Mouse (Mus musculus): ENCODE measurements around the gene Hmga1b.

DNA sequence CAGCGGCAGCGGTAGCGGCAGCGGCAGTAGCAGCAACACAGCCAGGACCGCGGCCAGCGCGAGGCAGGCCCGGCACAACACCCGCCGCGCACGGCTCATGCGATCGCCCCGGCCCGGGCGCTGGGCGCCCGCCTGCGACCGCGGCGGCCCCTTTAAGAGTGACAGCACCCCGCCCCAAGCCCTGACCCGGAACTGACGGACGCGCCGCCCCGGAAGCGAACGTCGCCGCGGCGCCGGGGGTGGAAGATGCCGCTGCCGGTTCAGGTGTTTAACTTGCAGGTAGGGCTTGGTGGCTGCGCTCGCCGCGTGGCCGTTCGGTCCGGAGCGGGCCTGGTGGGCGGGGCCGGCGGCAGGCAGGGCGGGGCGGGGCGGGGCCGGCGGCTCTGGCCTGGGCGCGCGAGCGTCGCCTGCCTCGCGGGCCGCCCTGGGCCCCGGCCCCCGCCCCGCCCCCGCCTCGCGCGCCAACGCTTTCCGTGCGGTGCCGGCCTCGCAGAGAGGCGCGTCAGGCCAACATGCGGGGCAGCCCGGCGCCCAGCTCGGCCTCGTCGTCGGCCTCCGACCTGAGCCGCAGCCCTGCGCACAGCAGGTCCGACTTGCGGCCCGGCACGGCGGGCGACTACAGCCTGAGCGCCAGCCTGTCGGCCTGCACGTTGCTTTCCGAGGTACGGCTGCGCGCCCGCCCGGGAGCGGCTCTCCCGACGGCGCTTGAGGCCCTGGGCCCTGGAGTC lies 21.6 kb downstream of the Hmga1b start, which contains the start of the genes Rfng and Gps1:
- TF ChIP-seq CTCF (IDR thresholded peaks at IDR 0.05; ENCODE audit: borderline replicate concordance, extremely low read depth, insufficient read depth, insufficient read length) (no peak), POLR2A (IDR thresholded peaks at IDR 0.05; ENCODE audit: borderline replicate concordance, extremely low read depth, insufficient read depth, insufficient read length, poor library complexity, severe bottlenecking) (peak; percentile 74)
